Mouse (Mus musculus): ENCODE results near the gene Fosb.

Fosb gene

GRCm38 (mm10) chr7:19331910-19332309 lies 22.1 kb upstream of the Fosb start:
- no peak for DNase-seq (ENCODE audit: extremely low spot score)

- no peak for DNase-seq (ENCODE audit: extremely low spot score)
These were observed 18.6 kb upstream of the Fosb start for GRCm38 (mm10) chr7:19328425-19328824.

GRCm38 (mm10) chr7:19327782-19328181 lies 17.9 kb upstream of the Fosb start:
- no peak for DNase-seq (ENCODE audit: extremely low spot score)

- peak; percentile 89 for DNase-seq (ENCODE audit: extremely low spot score)
These were observed 17.3 kb upstream of the Fosb start for GRCm38 (mm10) chr7:19327128-19327527.

GRCm38 (mm10) chr7:19326359-19326758 lies 16.5 kb upstream of the Fosb start:
- DNase-seq (ENCODE audit: extremely low spot score), result peak; percentile 87

- no peak for DNase-seq (ENCODE audit: extremely low spot score)
These were observed 15.7 kb upstream of the Fosb start for GRCm38 (mm10) chr7:19325262-19326199.

- no peak for DNase-seq (ENCODE audit: extremely low spot score)
These were observed 14.4 kb upstream of the Fosb start for GRCm38 (mm10) chr7:19324221-19324620.

GRCm38 (mm10) chr7:19322489-19322888 lies 12.6 kb upstream of the Fosb start:
- DNase-seq (ENCODE audit: extremely low spot score), result no peak

GRCm38 (mm10) chr7:19321464-19321863 lies 11.6 kb upstream of the Fosb start:
- no peak for DNase-seq (ENCODE audit: extremely low spot score)

GRCm38 (mm10) chr7:19320637-19321036 lies 10.8 kb upstream of the Fosb start:
- DNase-seq (ENCODE audit: extremely low spot score), result no peak

- peak; percentile 96 for DNase-seq (ENCODE audit: extremely low spot score)
These were observed 10.1 kb upstream of the Fosb start for GRCm38 (mm10) chr7:19319906-19320305.

GRCm38 (mm10) chr7:19319458-19319857 lies 9.6 kb upstream of the Fosb start:
- no peak for DNase-seq (ENCODE audit: extremely low spot score)

GRCm38 (mm10) chr7:19318676-19319075 lies 8.8 kb upstream of the Fosb start:
- no peak for DNase-seq (ENCODE audit: extremely low spot score)

- DNase-seq (ENCODE audit: extremely low spot score), result no peak
These were observed 8.3 kb upstream of the Fosb start for GRCm38 (mm10) chr7:19318201-19318600.

- no peak for DNase-seq (ENCODE audit: extremely low spot score)
These were observed 6.8 kb upstream of the Fosb start for GRCm38 (mm10) chr7:19316451-19317161.

- DNase-seq (ENCODE audit: extremely low spot score), result no peak
These were observed 4.2 kb upstream of the Fosb start for GRCm38 (mm10) chr7:19314033-19314432.

GRCm38 (mm10) chr7:19311991-19312390 lies 2.1 kb upstream of the Fosb start:
- no peak for DNase-seq (ENCODE audit: extremely low spot score)

- DNase-seq (ENCODE audit: extremely low spot score), result no peak
These were observed 470 bp downstream of the Fosb start for GRCm38 (mm10) chr7:19309278-19309883.

GRCm38 (mm10) chr7:19308454-19309277 lies 1.2 kb downstream of the Fosb start:
- DNase-seq (ENCODE audit: extremely low spot score), result peak; percentile 98

- no peak for DNase-seq (ENCODE audit: extremely low spot score)
These were observed 2.0 kb downstream of the Fosb start for GRCm38 (mm10) chr7:19307739-19308453.

Data from embryo, embryonic 9.5 days (tissue).